Mouse (Mus musculus) adrenal gland, postnatal 4 days (tissue): ENCODE measurements around the gene Stx4a. TPM values are rescaled to one million over a fixed set of nuclear protein-coding genes. Genes with fewer than 3 reads are reported as not detected.
A peak's percentile ranks its signal among the peaks of the same experiment; 100 is the strongest.
"Not testable (repeated sequence)": the region's sequence is repeated elsewhere in the genome, so short reads cannot be mapped to it uniquely, and the experiment has no call there.

ENCODE experiments used
- DNase-seq, 2 experiments: peaks; one replicate each; pipeline ENCODE4 v3.0.0; 2021 to 2022; ENCODE audit warnings: low spot score in 2 of 2, mixed read lengths in 2 of 2
- total RNA-seq, 2 experiments: library from RNA; stranded (reverse); gene quantifications; 2 replicates each; pipeline ENCODE4 v1.2.3; 2021

The Stx4a gene
- total RNA-seq, 2 experiments from 2014 or later = 101 to 106 TPM

DNA sequence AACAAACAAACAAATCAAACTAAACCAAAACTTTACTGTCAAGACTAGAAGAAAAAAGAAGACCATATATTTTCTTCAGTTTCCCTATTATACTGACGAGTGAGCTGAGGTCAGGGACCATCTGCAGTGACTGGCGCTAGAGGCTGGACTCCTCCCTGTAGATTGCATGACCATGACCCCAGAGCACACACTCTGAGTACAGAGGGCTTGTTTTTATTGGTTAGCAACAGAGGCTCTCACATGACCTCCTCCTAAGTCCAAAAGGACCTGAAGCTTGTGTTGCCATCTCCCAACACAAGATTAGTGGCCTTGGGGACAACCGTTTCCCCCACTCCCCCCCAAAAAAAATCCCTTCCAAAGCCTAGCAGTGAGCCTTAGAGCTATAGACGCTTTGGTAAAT is 10.3 kb upstream of the Stx4a start:
- no peak for DNase-seq

DNA sequence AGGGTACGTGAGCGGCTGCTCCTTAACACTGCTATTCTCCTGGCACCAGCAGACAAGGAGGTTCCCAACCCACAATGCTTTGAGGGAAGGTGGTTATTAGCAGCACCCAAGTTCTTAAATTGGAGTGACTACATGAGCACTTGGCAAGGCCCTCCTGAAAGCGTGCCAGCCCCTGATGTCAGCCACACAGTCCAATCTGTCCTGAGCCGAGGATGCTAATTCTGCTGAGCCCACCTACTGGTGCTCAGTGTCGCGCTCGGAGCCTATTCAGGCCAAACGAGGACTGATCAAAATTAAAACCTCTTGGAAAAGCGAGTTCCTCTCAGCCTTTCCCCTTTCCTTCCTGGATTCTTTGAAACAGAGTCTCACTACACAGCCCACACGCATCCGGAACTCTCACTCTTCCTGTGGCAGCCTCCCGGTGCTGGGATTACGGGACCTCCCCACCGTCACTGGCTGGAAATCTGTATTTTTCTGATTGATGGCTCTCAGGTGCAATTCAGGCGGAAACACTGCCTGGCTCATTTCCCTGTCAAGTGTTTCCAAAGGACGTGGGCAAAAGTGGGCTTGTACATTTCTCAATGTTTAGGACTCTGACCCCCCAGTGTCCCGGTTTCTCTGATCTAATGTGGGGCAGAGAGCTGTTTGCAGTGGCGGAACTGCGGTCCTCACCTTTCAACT is 9.7 kb upstream of the Stx4a start:
- no peak for DNase-seq

DNA sequence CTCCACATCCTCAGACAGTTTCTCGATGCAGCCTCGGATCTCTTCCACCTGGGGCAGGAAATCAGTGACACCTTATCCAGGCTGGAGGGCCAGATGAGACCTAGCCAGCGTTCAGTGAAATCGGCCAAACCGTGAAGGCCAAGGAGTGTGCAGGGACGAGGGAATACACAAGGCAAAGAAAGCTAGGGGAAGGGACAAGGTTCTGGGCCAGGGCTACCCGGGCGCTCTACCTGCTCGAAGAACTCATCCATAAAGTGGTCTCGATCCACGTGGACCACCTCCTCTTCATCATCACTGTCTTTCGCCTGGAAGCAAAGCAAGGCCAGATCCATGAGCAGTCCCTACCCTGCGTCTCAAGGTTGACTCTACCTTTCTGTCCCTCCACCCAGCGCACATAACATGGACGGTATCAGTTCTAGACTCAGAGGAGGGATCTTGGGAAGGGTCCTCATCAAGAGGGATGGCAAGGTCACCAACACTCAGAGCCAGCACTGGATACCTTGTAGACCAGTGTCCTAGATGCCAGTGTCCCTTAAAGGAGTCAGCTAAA is 8.9 kb upstream of the Stx4a start:
- DNase-seq = no peak

DNA sequence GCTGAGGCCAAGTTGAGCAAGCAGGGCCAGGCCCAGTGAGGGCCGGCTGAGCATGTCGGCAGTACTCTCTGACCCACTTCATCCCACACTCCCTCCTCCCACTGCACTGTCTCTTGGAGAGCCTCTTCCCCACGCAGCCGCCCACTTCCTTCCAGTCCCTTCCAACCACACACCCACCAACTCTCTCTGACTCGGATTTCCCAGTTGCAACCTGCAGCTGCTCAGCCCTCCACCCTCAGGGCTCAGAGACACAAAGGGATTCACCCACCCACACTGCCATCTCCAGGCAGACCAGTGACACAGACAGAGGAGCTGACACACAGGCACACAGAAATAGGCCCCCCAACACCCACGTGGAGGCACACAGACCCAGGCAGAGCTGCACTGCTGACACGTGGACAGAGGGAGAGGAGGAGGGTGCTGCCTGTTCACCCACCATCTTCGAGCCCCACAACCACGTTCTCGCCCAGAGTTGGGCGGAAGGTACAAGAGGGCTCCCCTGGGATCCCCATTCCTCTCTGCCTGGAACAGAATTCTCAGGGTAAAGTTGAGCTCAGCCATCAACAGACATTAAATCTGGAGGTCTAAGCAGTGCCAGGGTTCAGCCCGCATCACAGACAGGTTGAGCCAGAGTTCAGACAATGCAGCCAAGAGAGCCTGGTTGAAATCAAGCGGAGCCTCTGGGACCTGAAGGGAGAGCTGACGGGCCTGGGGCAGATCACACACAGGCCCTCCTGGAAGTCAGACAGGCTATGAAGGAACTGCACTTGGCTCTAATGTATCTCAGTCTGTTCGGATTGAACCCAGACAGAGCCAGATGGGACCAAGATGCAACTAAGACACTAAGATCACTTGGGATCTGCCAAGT is 7.9 kb upstream of the Stx4a start:
- DNase-seq = no peak

DNA sequence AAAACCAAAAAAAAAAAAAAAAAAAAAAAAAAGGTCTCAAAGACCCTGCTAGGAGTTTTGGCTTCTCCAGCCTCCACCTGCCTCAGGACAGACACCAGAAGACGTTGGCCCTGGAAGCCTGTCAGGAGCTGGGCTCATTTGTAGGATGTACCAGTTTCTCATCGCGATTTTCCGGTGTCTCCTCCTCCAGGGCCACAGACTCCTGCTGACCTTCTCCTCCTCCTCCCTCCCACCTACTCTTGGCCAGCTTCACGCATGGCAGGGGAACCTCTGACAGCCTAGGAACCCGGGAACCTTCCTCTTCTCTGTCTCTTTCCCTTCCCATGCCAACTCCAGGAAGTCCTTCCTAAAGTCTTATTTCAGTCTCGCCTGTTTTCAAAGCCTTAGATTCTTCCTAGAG is 7.0 kb upstream of the Stx4a start:
- DNase-seq = no peak

DNA sequence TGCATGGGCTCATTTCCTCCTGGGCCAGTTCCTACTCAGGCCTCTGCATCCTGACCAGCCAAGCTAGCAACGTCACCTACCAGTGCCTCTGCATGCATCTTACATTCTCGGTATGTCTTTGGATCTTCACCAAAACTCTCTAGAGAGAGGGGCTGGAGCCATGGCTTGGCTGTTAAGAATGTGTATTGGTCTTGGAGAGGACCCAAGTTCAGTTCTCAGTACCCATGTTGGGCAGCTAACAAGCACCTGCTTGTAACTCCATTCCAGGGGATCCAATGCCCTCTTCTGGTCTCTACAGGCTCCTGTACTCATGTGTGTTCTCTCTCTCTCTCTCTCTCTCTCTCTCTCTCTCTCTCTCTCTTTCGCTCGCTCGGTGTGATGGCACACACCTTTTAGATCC is 6.3 kb upstream of the Stx4a start:
- DNase-seq = no peak

DNA sequence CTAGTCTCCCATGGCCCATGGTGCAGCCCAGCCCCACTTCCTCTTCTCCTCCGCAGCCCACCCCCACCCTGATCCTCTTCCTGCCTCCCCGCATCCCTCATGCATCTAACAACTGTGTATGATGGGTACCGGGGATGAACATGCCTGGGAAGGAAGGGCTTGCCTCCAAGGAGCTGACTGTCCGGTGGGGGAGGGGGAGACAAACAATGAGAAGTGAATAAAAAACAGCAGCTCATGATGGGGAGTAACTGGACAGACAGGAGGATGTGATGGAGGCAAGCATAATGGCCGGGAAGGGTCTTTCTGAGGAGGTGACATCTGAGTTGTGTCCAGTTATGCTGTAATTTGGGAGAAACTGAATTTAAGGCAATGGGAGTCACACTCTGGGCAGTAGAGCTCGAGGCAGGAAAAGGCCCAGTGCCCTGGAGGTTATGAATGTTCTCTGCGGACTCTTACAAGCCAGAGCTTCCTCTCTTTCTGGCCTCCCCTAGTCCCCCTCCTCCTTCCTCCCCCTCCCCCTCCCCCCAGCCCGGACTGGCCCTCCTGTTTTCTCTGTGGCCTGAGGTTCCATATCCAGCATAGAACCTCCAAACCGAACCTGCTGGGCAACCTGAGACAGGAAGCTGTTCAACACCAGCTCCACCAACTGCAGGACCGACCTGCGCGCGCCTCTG is 3.1 kb upstream of the Stx4a start:
- DNase-seq = no peak

DNA sequence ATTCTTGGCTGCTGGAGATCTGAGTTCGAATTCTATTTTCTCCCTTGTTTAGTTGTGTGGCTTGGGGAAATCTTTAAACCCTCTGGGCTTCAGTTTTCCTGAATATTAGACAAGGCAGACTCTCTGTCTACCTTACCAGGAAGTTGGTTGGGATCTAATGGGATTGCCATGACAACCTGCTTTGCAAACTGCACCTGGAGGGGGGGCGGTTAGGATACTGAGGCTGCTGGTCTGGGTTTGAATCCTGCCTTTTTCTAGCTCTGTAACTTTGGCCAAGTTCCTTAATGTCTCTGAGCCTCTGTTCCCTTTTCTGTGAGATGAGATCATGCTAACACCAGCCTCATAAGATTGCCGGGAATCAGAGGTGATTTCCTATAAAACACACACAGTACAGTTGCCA is 1.6 kb upstream of the Stx4a start:
- no peak for DNase-seq

DNA sequence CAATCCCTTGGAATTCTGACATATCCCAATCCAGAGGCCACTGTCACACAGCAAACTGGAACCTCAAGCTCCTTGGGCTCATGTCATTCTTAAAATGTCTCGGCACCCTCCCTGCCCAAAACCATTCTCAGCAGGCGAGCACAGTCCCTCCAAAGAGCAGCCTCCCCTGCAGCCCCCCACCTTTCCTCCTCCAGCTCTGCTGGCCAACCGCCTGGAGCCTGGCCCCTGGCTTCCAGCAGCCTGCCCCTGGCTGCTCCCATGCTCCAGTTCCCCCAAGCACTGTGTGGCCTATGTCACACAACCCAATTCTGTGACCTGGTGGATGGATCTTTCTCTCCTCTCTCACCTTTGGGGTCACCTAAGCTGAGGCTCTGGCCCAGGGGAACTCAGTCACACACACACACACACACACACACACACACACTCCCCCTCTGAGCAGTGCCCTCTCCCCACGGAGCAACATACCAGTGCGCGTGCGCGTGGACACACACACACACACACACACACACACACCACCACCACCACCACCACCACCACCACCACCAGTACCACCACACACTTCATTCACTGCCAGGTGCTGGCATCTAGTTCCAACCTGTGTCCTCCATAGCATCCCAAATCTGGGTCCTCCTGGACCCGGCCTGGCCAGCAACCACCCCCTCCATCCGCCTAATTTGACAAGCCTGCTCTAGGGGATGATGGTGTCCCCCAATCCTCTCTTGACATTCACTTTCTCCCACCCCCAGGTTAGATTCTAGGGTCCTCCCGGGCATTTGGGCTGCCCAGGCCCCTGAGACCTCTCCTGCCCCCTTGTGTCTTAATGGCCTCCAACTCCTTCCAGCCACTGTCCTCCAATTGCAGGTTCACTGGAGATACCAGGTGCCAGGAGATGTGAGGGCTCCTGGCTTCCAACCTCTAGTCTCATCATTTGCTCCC is 590 bp upstream of the Stx4a start:
- no peak for DNase-seq

DNA sequence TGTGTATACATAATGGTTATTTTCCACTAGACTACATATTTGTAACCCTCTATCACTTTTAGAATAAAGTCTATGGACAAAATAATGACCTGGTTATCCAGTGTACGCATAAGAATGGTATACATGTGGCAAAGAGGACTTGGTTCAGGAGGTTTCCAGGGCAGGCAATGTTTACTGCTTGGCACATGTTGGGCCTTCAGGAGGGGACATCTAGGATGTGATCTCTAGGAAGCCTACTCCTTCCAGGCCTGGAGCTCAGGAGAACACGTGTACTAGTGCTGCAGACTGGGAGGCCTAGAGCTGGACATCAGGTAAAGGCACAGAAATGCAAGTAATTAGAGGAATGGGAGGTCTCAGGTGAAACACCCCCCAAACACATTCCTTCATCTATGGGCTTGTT is 11.5 kb downstream of the Stx4a start:
- no peak for DNase-seq

DNA sequence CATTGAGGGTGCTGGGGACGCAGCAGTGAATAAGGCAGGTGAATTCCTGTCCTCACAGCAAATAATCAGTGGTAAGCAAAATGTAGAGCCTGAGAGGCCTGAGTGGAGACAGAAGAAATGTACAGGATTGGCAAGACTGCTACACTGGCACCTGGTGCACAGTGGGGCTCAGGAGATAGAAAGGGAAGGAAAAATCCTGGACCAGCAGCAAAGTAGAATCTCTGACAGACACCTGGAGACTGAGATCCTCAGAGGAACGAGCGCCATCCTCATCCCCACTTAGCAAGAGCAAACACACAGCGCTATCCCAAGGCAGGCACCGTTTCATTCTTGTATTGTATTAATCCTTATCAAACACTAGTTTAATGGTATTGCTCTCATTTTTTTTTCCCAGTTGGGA is 13.4 kb downstream of the Stx4a start:
- no peak for DNase-seq

DNA sequence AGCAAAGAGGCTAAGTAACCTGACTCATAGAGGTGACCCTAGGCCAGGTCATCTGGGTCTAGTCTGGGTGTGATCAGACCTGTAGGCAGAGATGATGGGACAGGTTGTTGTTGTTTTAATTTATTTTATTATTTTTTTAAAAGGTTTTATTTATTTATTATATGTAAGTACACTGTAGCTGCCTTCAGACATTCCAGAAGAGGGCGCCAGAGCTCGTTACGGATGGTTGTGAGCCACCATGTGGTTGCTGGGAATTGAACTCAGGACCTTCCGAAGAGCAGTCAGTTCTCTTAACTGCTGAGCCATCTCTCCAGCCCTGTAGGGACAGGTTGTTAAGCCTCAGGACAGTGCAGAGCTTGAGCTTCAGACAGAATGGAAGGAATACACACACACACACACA is 13.8 kb downstream of the Stx4a start:
- DNase-seq = not testable (repeated sequence)

DNA sequence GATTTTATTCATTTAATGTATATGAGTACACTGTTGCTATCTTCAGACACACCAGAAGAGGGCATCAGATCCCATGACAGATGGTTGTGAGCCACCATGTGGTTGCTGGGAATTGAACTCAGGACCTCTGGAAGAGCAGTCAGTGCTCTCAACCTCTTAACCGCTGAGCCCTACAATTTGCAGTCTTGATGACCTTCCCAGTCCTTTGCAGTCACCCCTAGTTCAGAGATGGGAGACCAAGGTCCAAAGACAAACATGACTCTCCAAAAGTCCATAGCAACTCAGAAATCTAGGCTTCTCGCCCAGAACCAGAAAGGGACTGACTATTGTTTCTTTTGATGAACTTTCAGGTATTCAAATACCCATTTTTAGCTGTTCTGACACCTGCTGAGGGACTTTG is 15.9 kb downstream of the Stx4a start:
- not testable (repeated sequence) for DNase-seq

DNA sequence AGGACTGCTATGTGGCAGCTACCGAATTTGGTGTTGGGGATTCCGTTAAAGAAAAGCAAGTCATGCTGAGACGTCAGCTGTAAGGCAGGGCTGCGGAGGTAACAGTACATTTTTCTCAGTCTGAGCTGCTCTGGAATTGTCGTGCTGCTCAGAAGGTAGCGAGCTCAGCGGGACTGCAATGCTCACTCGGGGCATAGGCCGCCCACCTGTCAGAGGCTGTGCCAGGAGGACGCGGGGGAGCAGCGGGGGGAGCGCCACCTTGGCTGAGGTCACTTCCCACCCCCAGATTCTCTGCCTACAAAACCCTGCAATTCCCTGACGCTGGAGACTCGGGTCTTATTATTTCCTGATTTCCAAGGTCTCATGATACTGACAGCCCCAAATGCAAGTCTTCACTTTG is 16.8 kb downstream of the Stx4a start:
- peak; percentile 14 to 31 for DNase-seq

DNA sequence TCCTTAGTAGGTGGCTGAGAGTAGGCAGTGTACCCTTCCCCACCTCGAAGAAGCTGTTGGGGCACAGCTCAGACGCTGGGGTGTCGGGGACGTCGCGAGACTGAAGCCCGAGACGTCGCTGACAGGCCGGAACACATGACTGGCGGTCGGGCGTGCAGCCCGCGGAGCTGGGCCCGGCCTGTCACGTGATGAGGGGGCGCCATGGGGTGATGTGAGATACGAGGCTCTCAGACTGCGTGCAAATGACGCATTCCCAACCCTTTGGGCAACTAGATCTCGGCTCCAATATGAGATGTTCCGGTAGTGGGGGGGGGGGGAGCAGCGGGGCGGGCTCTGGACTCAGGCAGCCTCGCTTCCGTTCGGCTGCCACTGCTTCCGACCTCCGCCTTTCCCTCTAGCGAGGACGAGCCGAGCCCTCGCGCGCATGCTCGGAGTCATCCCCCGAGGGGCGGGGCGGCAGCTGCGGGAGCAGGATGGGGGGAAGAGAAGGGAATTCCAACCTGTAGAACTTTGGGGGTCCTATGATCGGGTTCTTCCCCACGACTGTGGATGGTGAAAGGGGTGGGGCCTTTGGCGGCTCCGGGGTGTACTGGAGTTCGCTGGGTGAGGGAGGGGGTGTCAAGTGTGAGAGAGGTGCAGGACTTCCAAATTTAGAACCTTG is 17.4 kb downstream of the Stx4a start:
- DNase-seq = peak; percentile 79 to 85

DNA sequence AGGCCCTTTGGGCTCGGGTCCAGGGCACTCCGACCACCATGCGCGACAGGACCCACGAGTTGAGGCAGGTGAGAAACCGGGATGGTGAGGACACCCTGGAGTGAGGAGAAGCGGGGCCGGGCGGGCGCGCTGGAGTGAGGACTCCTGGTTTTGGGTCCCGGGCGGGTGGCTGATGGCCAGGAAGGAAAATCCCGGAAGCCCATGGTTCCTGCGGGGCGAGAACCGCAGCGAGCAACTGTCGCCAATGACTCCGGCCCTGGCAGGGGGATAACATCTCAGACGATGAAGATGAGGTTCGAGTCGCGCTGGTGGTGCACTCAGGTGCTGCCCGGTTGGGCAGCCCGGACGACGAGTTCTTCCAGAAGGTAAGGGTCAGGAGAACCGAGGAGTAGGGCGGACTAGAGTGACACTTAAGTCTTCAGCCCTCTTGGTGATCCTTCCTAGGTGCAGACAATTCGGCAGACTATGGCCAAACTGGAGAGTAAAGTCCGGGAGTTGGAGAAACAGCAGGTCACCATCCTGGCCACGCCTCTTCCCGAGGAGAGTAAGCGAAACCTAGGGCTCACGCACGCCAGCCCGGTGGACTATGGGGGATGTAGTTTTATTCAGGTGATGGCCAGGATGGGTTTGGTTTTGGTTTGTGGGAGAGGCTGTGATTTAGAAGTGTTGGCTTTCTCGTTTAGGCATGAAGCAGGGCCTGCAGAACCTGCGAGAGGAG is 18.1 kb downstream of the Stx4a start:
- peak in 1 of 2 experiments; percentile 62 for DNase-seq

DNA sequence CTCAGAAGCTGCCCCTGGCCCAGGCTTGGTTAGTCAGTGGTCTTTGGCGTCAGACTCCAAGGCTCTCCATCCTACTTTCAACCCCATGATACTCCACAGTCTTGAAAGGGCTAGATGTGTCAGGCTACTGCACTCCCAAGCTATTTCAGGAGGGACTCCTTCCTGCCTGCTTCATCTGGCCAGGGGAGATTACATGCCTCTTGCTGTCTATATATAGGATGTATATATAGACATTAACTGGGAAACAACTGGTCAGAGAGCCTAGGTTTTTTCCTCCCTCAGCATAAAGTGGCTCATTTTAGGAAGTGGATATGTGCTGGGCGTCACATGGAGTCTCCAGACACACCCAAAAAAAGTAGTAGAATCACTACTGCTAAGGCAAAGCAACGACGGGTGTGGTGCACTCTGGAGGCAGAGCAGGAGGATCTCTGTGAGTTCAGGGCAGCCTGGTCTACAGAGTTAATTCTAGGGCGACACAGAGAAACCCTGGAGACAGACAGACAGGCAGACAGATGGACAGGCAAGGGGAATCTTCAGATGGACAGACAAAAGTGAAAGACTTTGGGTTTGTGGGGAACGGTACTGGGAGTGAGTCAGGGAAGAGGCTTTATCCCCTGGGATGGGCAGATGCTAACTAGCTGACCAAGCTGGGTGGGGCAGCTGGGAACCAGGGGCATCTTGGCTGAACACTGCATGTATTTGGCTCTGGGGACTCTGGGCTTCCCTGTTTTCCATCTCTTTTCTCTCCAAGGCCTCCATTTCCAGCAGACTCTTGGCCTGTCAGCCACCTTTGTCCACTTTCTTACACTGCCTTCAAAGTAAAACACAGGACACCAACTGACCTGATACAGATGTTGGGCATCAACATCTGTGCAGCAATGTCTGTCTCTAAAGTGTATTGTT is 26.1 kb downstream of the Stx4a start:
- no peak for DNase-seq

DNA sequence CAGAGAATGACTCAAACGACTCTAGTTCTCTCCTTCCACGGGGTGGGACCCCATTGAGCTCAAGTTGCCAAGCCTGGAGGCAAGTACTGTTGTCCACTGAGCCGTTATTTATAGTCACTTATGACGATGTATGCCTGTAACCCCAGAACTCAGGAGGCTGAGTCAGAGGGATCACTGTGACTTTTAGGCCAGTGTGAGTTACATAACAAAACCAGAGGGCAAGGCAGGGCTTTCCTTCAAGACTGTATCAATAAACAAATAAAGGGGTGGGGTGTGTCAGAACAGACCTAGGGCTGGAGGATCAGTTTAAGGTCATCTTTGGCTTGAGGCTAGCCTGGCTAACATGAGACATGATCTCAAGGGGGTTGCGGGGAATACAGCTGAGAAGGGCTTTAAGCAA is 26.8 kb downstream of the Stx4a start:
- no peak for DNase-seq
